Mouse (Mus musculus) thymus, adult 18-20 months (tissue): ENCODE measurements around the gene Adam12.

Source experiments
- DNase-seq, 2 experiments: peaks; one replicate each; pipeline ENCODE4 v3.0.0; 2022; ENCODE audit warnings: mixed read lengths in 2 of 2

Gene Adam12

DNA sequence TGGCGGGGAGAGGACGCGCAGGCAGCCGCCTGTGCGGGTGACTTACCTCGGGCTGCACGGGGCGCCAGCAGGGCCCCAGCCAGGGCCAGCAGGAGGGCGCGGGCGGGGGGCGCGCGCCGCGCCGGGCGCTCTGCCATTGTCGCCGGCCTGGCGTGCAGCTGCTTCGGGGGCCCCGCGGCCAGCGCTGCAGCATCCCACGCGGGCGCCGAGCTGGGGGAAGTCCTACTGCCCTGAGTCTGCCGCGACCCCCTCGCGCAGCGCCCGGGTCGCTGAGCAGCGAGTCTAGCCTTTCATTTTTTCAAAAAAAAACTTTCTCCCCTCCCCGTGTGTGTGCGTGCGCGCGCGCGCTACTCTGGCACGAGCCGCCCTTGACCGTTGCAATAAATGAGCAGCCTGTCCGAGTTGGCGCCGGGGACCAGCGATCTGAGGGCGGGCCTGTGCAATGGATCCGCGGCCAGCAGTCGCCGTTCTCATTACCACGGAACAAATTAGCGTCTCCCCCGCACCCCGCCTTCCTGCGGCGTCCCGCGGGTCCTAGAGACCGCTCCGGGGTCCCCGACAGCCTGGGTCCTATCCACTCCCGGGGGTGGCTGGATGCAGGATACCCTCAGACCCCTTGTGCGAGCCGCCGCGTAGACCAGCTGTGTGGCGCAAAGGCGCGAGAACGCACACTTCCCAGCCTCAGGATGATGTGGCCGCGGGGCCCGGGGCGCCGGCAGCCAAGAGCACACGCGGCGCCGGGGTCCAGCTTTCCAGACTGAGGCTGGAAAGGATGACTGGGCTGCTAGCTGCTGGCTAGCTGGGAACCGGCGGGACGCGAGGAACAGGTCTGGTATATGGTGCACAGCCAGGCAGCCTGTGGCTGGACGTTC lies 7.0 kb downstream of the Adam12 start:
- DNase-seq, result peak in 1 of 2 experiments; percentile 4

DNA sequence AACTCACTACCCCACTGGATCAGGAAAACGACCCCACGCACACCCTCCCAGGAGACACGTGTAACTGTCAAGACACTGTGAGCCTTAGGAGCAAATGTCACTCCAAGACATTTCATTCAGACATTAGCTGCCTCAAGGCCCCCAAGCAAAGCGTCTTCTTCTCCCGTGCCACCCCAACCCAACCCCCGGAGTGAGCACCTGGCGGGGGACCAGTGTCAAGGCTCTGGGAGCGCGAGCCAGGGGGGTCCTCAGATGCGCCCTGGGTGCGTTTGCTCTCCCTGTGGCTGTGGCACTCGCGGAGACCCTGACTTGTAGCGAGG lies 7.6 kb downstream of the Adam12 start:
- DNase-seq, result peak in 1 of 2 experiments; percentile 9

DNA sequence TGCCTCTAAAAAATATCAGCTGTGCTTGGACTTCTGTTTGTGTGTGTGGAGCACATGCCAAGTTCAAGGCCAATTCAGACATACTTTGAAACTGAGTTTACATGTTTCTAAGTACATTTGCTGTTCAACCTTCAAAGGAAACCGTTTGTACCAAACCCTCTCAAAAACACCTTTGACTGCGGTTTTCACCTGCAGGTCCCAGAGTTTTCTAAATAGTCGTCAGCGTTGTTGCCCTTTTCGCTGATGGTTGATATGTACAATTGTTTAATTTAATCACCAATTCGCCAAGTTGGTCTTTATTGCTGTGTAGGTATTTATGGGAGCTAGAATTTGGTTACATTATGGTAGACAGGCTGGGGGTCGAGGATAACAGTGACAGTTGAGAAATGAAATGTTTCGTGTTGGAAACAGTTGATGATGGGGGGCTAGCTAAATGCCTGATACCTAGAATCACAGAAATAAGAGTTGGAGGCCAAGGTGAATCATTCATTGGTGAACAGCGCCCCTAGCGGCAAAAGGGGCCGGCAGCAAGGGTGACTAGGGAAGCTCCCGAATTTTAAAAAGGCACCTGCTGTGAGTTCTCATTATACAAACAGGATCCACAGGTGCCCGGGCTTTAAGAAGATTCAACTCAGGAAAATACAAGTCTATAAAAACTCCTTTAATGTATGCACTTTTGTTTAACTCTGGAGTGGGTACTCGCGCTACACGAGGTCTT lies 8.3 kb downstream of the Adam12 start:
- DNase-seq, result peak in 1 of 2 experiments; percentile 14

DNA sequence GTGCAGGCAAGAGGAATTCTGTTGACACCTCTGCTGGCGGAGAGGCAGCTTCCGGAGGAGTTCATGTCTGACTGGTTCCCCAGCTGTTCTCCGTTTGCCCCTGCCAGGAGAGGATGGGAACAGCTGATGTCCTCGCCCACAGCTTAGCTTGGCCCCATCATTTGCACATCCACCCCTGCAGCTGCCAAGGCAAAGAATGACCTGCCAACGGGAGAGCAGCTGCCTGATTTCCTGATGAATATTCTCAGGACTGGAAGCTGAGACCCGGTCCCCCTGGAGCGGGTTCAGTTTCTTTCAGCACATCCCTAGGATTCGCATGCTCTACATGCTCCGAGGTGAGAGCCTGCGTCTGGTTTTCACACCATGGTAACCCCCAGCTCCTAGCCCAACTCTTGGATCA lies 24.0 kb downstream of the Adam12 start:
- no peak for DNase-seq

DNA sequence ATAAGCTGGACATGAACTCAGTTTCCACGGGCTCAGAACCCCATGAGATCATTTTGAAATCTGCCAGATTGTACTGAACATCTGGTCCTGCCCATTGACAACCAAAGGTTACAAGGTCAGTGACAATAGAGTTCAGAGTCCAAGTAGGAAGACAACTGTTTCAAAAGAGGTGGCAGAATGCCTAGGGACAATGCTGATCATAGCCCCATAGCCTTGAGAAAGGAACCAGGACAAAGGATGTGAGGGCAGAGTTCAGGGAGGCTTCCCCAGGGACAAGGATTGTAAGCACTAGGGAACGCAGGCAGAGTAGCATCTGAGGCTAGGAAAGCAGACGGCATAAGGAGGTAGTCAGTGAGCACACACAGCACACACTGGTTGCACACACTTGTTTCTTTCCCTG lies 38.9 kb downstream of the Adam12 start:
- DNase-seq, result no peak

DNA sequence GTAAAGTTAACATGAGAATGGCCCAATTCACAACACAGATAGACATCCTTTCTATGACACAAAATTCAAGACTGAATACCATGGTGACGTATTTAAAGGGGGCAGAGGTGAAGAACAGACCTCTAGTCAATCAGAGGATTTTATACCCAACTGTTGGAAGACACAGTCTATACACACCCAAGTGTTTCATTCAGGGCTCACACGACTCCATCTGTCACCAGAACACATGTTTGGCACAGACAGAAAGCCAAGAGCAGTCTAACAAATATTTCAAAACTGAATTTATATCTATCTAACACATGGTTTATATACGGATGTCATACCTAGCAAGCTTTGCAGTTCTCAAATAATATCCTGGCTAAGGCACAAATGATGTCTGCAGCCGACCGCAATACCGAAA lies 41.8 kb downstream of the Adam12 start:
- DNase-seq, result no peak

DNA sequence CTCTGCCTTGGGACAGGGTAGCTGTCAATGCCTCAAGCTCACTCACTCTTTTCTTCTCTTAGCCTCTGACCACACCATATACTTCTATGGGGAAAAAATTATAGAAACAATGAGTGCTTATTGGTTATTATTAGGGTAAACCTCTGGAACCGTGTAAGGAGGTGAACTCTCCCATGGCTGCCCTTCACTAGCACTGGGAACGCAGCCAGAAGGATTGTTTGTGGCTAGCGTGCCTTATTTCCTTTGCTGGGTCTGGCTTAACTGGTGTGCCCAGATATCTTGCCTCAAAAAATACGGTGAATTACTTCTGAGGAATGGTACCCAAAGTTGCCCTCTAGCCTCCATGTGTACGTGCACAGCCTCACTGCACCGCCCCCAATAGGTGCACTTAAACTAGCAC lies 43.4 kb downstream of the Adam12 start:
- no peak for DNase-seq

DNA sequence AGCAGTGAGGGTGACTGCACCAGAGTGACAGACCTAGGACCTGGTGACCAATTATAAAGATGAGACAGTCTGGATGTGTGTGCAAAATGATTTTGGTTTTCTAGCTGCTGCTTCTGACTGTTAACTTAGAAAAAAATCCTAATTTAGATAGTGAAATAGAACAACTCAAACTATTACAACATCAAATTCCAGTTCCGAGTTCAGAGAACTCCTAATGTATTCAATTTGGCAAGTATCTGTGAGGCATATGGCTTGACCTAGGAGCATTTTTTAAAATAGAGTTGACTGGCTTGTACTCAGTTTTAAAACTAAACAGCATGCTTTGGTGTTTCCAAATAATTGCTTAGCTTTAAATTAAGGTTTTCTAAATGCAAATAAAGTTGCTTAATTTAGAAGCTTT lies 44.0 kb downstream of the Adam12 start:
- no peak for DNase-seq

DNA sequence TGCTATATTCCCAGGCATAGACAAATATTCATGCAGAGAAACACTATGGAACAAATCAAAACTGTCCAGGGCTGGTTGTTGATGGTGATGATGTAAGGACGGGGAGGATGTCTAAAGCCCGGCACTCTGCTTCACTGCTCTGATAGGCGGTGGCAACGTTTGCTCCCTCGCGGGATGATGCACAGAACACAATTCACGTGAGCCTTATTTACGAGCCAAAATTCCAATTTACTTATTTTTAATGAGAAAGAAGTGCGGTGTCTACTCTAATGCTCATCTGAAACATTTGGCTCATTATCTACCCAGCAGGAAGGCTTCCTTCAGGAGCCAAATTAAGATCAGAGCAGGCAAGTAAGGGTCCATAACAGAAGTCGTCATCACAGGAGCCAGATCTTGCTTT lies 45.4 kb downstream of the Adam12 start:
- no peak for DNase-seq

DNA sequence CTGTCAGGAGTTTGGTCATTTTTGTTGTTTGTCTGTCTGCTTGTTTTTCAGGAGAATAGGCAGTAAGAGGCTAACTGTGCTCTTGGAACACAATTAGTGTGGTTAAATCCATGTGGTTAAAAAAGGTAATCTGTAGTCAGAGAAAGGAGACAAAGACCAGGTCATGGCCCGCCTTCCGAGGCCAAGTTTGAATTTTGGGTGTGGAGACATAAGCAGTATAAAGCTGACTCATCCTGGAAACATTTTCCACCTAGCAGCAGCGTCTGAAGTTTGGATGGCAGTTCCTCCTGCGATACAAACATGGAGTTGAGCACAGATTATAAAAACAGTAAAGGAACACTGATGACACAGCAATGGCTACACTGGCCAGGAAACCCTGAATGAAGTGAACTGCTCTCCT lies 46.2 kb downstream of the Adam12 start:
- no peak for DNase-seq

DNA sequence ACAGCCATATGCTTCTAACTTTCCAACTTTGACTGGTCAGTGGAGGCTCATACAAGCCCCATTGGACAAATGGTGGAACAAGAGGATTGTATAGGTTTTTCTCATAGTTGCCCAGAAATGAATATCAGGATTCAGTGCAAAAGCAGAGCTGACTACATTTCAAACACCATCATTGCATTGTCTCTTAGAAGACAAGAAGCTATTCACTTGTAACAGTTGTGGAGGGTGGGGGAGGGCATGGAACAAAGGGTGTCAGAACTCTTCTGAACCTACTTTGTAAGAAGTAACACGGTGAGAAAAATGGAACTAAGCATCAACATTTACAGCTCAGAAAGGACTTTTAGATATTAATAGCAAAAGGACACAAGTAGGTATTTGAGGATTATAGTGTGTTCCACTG lies 50.2 kb downstream of the Adam12 start:
- no peak for DNase-seq

DNA sequence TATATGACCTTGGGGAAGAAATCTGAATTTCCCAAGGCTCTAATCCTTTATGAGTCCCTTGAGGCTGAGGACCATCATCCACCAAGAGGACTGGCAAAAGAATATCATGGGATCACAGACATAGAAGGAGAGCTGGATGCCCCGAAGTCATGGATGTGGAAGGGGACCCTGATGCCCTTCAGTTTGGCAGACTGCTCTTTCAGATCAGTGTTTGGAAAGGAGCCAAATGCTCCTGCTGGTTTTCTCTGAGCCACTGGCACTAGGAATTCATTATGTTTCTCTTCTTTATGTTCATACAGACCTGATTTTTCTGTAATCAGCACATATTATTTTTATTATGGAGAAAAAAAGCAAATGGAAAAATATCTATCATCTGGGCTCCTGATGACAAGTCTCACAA lies 50.9 kb downstream of the Adam12 start:
- DNase-seq, result no peak

DNA sequence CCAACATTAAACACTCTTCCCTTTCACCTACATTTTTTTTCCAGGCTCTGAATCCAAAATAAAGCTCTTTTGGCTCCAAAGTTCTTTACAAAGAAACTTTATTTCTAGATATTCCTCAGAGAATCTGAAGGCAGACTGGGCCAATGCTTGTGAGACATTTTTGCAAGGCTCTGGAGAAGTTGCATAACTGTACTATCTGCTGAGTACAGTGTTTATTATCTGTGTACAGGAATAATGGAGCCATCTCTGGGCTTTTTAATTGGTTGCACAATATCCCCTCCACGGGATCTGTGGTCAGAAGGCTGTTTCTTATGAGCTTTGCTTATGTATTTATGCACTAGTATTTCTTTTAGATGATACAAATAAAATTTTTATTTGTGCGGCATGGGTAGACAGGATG lies 54.9 kb downstream of the Adam12 start:
- DNase-seq, result no peak

DNA sequence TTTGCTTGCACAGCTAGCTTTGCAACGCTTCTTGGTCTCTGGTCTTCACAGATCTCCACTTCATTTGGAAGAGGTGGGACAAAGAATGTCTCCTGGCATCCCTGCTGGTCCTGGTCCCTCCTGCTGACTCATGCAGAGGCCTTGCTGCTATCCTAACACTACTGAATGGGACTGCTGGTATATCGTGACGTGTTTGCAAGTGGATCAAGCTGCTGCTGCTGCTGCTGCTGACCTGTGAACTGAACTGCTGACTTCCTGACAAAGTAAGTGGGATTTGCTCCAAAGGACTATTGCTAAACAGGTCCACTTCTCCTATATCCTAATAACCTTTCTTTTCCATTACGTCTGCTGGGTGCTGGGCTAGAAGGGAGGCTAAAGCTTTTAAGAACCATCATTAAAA lies 56.7 kb downstream of the Adam12 start:
- DNase-seq, result no peak

DNA sequence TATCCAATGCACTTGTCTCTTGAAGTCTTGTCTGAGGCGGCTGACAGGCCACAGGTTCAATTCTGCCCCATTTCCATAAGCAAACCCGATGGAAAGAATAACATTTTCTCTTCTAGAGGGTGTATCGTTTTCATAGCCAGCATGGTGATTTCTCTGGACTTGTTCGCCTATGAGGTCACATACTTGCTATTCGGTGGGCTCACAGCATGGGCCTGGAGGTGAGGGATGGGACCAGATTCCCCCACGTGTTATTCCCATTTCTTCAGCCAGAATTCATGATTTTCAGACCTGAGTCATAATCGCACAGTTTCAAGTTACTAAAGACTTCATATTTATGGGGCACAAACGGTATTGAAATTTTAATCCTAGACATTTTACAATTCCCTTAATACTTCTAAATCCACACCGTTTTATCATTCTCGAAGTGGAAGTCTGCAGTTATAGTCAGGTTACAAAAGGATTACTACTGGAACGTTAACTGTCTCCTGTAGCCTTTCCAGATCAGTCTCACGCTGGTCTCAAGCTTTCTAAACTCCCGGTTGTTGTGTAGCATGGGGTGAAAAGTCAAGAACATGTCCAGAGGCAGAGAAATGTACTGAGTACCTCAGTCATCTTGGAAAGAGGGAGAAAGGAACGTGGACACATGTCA lies 58.4 kb downstream of the Adam12 start:
- no peak for DNase-seq

DNA sequence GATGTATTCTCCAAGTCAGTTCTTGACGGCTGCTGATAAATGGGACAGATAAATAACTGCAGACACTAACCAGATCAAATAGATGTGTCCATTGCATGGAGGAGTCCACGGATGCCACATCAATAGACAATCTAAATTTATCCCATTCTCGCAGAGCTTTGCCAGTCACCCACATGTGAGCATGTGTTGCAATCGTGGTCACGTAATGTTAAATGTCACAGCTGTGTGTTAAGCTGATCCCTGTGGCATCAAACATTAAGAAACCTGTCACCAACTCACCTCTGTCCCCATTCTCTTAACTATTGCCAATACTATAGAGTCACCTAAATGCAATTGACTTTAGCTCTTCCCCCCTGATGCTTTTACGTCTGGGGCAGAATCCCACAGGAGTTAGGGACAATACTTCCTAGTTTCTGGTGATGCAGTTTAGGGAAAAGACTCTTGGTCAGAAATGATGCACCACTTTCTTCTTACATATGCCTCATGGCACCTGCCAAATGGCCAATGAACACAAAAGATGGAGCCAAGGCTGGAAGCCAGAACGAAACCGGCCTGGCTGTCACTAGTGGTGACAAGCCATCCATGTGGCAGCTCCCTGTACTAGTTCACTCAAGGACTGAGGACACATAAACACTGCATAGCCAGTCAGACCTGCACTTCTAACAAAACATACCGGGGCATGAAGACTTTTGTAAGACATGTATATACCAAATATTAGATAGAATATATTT lies 61.6 kb downstream of the Adam12 start:
- no peak for DNase-seq

DNA sequence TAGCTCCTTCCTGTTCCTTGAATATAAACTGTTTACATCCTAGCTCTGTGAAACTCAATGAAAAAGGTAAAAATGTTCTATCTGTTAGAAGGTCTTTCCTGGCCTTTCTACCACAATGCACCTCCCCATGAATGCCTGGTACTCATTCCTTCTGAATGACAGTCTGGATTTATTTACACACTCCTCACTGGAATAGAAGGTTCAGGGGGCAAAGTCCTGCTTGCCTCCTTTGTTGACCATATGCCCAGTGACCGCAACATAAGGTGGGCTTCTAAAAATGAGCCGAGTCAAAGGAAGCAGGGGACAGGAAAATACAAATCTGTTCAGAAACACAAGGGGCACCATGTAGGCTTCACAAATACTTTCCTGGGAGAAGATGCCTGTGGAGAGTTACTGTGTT lies 62.2 kb downstream of the Adam12 start:
- DNase-seq, result no peak

DNA sequence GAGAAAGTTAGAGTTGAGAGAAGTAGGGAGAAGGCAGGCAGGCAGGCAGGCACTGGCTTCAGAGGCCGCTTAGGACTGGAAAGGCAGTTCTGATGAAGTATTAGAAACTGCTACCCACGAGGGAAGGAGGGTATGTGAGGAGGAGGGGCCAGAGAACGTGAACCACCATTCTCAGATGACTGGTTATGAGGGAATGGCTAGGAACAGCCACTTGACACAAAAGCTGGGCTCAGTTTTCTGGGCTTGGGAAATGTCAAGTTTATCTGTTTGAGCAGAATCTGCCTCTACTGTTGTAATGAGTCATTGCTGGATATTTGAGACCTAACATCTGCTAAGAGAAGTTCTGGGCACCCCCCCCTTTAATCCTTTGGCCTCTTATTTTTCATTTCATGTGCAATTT lies 64.4 kb downstream of the Adam12 start:
- no peak for DNase-seq

DNA sequence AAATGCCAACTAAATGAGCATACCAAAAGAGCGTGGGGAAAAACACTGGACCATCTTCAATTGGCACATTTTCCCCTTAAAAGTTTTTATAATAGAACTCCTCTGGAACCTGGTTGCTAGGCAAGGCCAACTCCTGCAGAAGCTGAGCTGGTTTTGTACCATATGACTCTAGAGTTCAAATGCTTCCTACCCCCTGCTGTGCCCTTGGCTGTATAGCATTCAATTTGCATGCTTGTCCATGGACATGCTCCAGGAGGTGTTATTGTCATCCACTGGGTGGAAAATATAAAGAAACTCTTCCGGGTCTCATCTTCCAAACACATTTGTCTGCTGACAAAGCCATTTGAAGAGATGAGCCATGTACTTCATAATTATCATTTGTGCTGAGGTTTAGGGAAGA lies 68.2 kb downstream of the Adam12 start:
- DNase-seq, result no peak

DNA sequence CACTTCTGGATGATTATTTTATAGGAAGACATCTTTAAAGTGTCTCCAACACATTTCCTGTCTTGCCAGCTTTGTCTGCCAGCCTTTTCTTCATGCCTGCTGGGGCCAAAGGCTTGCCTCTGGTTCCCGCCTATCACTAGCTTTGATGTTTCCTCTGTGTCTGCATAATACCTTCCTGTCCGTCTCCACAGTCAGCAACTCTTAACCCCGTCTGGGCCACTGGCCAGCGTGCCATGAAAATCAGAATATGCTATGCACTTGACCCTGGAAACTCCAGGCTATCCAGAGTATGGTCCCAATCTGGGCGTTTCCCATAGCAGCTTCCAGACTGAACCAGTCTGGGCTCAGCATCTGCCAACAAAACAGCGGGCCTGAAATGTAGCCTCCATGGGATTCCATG lies 69.1 kb downstream of the Adam12 start:
- no peak for DNase-seq

DNA sequence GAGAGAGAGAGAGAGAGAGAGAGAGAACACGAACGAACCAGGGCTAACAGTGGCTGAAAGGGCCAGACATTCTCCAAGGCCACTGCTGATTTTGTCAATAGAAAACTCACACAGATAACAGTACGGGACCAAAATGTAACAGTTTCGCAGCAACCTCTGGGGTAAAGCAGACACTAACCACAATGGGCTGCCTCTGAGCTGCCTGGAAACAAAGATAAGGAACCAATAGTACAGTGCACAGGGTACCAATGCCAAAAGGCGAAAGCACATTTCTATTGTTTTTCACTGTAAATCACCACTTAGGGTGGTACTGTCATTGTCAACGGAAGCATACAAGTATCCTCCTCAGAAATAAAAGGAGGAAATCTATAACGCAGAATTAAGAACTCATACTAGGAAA lies 72.3 kb downstream of the Adam12 start:
- no peak for DNase-seq

DNA sequence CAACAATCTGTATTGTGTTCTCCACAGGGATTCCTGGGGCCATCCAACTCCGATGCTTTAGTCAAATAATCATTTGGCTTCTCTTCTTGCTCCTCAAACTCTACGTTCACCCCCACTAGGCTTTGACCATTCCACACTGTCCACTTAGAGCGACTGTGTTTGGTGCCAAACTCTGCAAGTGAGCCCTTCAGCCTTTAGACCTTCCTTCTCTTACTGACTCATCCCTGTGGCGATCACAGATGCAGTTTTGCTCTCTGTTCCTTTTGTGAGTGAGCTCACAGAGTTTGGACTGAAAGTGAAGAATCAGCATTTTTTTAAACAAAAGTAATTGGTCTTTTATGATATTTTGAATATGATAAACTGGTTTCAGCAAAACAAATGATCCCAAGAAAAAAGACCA lies 80.6 kb downstream of the Adam12 start:
- no peak for DNase-seq

DNA sequence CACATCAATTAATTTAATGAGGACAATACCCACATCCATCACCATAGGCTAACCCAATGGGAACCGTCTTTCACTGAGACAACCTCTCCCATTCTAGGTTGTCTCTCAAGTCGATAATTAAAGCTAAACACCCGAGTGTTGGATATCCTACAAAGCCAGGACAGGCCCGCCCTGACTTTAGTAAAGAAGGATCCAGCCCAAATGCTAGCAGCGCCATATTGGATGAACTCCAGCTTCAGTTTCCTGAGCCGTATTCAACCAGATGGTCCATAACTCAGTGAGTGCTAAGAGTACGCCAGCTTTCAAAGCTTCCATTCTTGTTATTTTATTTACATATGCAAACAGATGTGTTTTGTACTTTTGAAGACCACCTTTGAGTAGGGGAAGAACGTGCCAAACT lies 81.6 kb downstream of the Adam12 start:
- no peak for DNase-seq
